Mouse (Mus musculus): ENCODE data around the gene Zfp963. TPM values are rescaled to one million over a fixed set of nuclear protein-coding genes. Genes with fewer than 3 reads are reported as not detected.
A peak's percentile ranks its signal among the peaks of the same experiment; 100 is the strongest.
"Not testable (repeated sequence)": the region's sequence is repeated elsewhere in the genome, so short reads cannot be mapped to it uniquely, and the experiment has no call there.

The Zfp963 gene
- total RNA-seq, 2 experiments from 2014 or later: 2.2 to 9.8 TPM

GRCm38 (mm10) chr8:69752437-69752836 lies 2.7 kb upstream of the Zfp963 start:
- ATAC-seq (replicated peaks; ENCODE audit: poor library complexity, severe bottlenecking): no peak

GRCm38 (mm10) chr8:69741231-69741630 lies 8.5 kb downstream of the Zfp963 start:
- ATAC-seq (replicated peaks; ENCODE audit: poor library complexity, severe bottlenecking): no peak

GRCm38 (mm10) chr8:69740763-69741162 lies 9.0 kb downstream of the Zfp963 start:
- no peak for ATAC-seq (replicated peaks; ENCODE audit: poor library complexity, severe bottlenecking)

GRCm38 (mm10) chr8:69735495-69735894 lies 14.3 kb downstream of the Zfp963 start:
- no peak for ATAC-seq (replicated peaks; ENCODE audit: poor library complexity, severe bottlenecking)

GRCm38 (mm10) chr8:69717232-69717580 lies 32.6 kb downstream of the Zfp963 start:
- ATAC-seq (replicated peaks; ENCODE audit: poor library complexity, severe bottlenecking): no peak

GRCm38 (mm10) chr8:69716403-69717231 lies 33.2 kb downstream of the Zfp963 start:
- ATAC-seq (replicated peaks; ENCODE audit: poor library complexity, severe bottlenecking): peak; percentile 92

- ATAC-seq (replicated peaks; ENCODE audit: poor library complexity, severe bottlenecking): no peak
These were observed 34.4 kb downstream of the Zfp963 start for GRCm38 (mm10) chr8:69715366-69715765.

GRCm38 (mm10) chr8:69713516-69713915 lies 36.3 kb downstream of the Zfp963 start:
- ATAC-seq (replicated peaks; ENCODE audit: poor library complexity, severe bottlenecking): no peak

- ATAC-seq (replicated peaks; ENCODE audit: poor library complexity, severe bottlenecking): not testable (repeated sequence)
These were observed 39.1 kb downstream of the Zfp963 start, which contains the start of gene Zfp869 for GRCm38 (mm10) chr8:69710624-69711023. Gene Zfp869, minus strand, starts transcription at chr8:69710724.

GRCm38 (mm10) chr8:69701810-69702209 lies 48.0 kb downstream of the Zfp963 start:
- ATAC-seq (replicated peaks; ENCODE audit: poor library complexity, severe bottlenecking): no peak

Other genes with a start within 250 kb of the Zfp963 start
- gene Gm7697, start 227.0 kb downstream of the Zfp963 start, total RNA-seq (2014; fragmentation: Nextera tagmentation): not detected in 2 replicates
- not detected in 2 replicates for gene Gm7697, start 227.0 kb downstream of the Zfp963 start, total RNA-seq (2017)
- gene Zfp868, start 124.4 kb downstream of the Zfp963 start, total RNA-seq (2014; fragmentation: Nextera tagmentation): 16.5 and 19.5 TPM in 2 replicates
- gene Zfp868, start 124.4 kb downstream of the Zfp963 start, total RNA-seq (2017): 9.4 and 17.1 TPM in 2 replicates
- gene Zfp964, start 95.5 kb downstream of the Zfp963 start, total RNA-seq (2014; fragmentation: Nextera tagmentation): not detected in 2 replicates
- gene Zfp964, start 95.5 kb downstream of the Zfp963 start, total RNA-seq (2017): 0.13 TPM in 1 of 2 replicates, not detected in the other
- 12.5 and 22.8 TPM in 2 replicates for gene Zfp869, start 39.2 kb downstream of the Zfp963 start, total RNA-seq (2014; fragmentation: Nextera tagmentation)
- 22.8 and 26.0 TPM in 2 replicates for gene Zfp869, start 39.2 kb downstream of the Zfp963 start, total RNA-seq (2017)
- not detected in 2 replicates for gene Gm20422, start 24.9 kb upstream of the Zfp963 start, total RNA-seq (2014; fragmentation: Nextera tagmentation)
- gene Gm20422, start 24.9 kb upstream of the Zfp963 start, total RNA-seq (2017): 4.1 TPM in 1 of 2 replicates, not detected in the other
- gene Atp13a1, start 41.2 kb upstream of the Zfp963 start, total RNA-seq (2014; fragmentation: Nextera tagmentation): 33.3 and 43.5 TPM in 2 replicates
- 18.5 and 19.1 TPM in 2 replicates for gene Atp13a1, start 41.2 kb upstream of the Zfp963 start, total RNA-seq (2017)
- gene Zfp866, start 41.2 kb upstream of the Zfp963 start, total RNA-seq (2014; fragmentation: Nextera tagmentation): 25.1 and 35.3 TPM in 2 replicates
- 17.9 and 18.3 TPM in 2 replicates for gene Zfp866, start 41.2 kb upstream of the Zfp963 start, total RNA-seq (2017)
- gene Gmip, start 58.7 kb upstream of the Zfp963 start, total RNA-seq (2014; fragmentation: Nextera tagmentation): 53.7 and 60.9 TPM in 2 replicates
- gene Gmip, start 58.7 kb upstream of the Zfp963 start, total RNA-seq (2017): 26.4 and 43.8 TPM in 2 replicates
- 3.0 and 9.3 TPM in 2 replicates for gene Lpar2, start 72.5 kb upstream of the Zfp963 start, total RNA-seq (2014; fragmentation: Nextera tagmentation)
- gene Lpar2, start 72.5 kb upstream of the Zfp963 start, total RNA-seq (2017): 1.5 and 1.9 TPM in 2 replicates
- gene Pbx4, start 82.5 kb upstream of the Zfp963 start, total RNA-seq (2014; fragmentation: Nextera tagmentation): 7.0 and 25.1 TPM in 2 replicates
- gene Pbx4, start 82.5 kb upstream of the Zfp963 start, total RNA-seq (2017): 5.6 and 9.3 TPM in 2 replicates
- gene Cilp2, start 137.7 kb upstream of the Zfp963 start, total RNA-seq (2014; fragmentation: Nextera tagmentation): not detected in 2 replicates
- not detected in 2 replicates for gene Cilp2, start 137.7 kb upstream of the Zfp963 start, total RNA-seq (2017)
- 0.73 TPM in 1 of 2 replicates, not detected in the other for gene Tssk6, start 152.2 kb upstream of the Zfp963 start, total RNA-seq (2014; fragmentation: Nextera tagmentation)
- gene Tssk6, start 152.2 kb upstream of the Zfp963 start, total RNA-seq (2017): 1.5 and 2.5 TPM in 2 replicates
- gene Ndufa13, start 152.6 kb upstream of the Zfp963 start, total RNA-seq (2014; fragmentation: Nextera tagmentation): 76.7 and 98.5 TPM in 2 replicates
- gene Ndufa13, start 152.6 kb upstream of the Zfp963 start, total RNA-seq (2017): 107 and 110 TPM in 2 replicates
- gene Yjefn3, start 152.7 kb upstream of the Zfp963 start, total RNA-seq (2014; fragmentation: Nextera tagmentation): 2.7 TPM in 1 of 2 replicates, not detected in the other
- gene Yjefn3, start 152.7 kb upstream of the Zfp963 start, total RNA-seq (2017): not detected in 2 replicates
- 51.7 and 69.2 TPM in 2 replicates for gene Gatad2a, start 246.4 kb upstream of the Zfp963 start, total RNA-seq (2014; fragmentation: Nextera tagmentation)
- gene Gatad2a, start 246.4 kb upstream of the Zfp963 start, total RNA-seq (2017): 47.5 and 58.2 TPM in 2 replicates